Mouse (Mus musculus): ENCODE measurements around the gene Rbfox3. TPM values are rescaled to one million over a fixed set of nuclear protein-coding genes. Genes with fewer than 3 reads are reported as not detected.

Gene Rbfox3
- polyA plus RNA-seq, 1 experiment from 2014 or later = 0.06 TPM

GRCm38 (mm10) chr11:118878605-118879245, 32.7 kb downstream of the Rbfox3 start:
- H3K36me3 ChIP-seq = no peaks in the 10 kb centered on the region
- peaks cover 8% of the 10 kb centered on the region; the same call in 1 of the 2 replicates for H3K4me1 ChIP-seq (replicated peaks)
- no peaks in the 10 kb centered on the region for H3K9me3 ChIP-seq (replicated peaks)
- 86% methylated on average over 13 of the region's 13 CpGs for WGBS
- H3K9ac ChIP-seq = no peak overlapping the region
- H3K27me3 ChIP-seq = peaks cover 9% of the 10 kb centered on the region; the same call in 1 of the 2 replicates
- no peak for ATAC-seq (replicated peaks; ENCODE audit: insufficient number of reproducible peaks, insufficient read depth, low FRiP score, low read depth)
- H3K27ac ChIP-seq = no peak overlapping the region
- no peak overlapping the region for H3K4me3 ChIP-seq
- no peak overlapping the region for H3K4me2 ChIP-seq

- ATAC-seq (replicated peaks; ENCODE audit: insufficient number of reproducible peaks, insufficient read depth, low FRiP score, low read depth) = no peak
- H3K9ac ChIP-seq = no peak overlapping the region
- 61% methylated on average over 5 of the region's 5 CpGs for WGBS
- H3K27me3 ChIP-seq = peaks cover 17% of the 10 kb centered on the region
- no peak overlapping the region for H3K4me2 ChIP-seq
- peaks cover 3% of the 10 kb centered on the region; the same call in 1 of the 2 replicates for H3K4me1 ChIP-seq (replicated peaks)
- no peaks in the 10 kb centered on the region for H3K9me3 ChIP-seq (replicated peaks)
- H3K27ac ChIP-seq = no peak overlapping the region
- H3K36me3 ChIP-seq = no peaks in the 10 kb centered on the region
- H3K4me3 ChIP-seq = no peak overlapping the region
Measured at GRCm38 (mm10) chr11:118875243-118875897, 36.0 kb downstream of the Rbfox3 start.

DNA sequence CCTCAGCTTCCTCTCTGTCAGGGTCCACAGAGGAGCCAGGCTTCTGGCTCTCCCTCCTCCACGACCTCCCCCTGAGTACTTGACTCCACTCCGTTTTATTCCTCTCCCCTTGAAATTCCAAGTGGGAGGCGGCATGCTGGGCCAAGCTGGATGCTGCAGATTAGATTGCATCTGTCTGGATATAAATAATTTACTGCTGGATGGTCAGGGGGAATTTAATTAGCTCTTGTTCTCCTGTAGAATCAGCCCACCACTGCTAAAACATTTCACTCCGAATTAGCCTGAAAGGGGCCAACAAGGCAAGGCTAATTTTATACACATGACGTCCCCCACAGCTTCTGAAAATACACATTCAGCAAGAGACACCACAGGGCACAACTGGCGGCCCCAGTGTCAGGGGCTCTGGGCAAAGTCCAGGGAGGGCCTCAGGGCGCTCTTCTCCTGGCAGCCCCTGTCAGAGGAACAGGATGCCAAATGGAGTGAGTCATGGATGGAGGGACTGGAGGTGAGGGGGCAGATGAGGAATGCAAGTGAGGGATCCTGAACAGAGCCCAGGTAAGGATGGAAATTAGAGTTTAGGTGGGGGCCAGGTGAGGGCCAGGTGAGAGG, 36.8 kb downstream of the Rbfox3 start:
- no peak overlapping the region for H3K4me3 ChIP-seq
- H3K4me1 ChIP-seq (replicated peaks) = peaks cover 3% of the 10 kb centered on the region; the same call in 1 of the 2 replicates
- no peak overlapping the region for H3K9ac ChIP-seq
- WGBS = 29% methylated on average over 7 of the region's 7 CpGs
- H3K36me3 ChIP-seq = no peaks in the 10 kb centered on the region
- ATAC-seq (replicated peaks; ENCODE audit: insufficient number of reproducible peaks, insufficient read depth, low FRiP score, low read depth) = no peak
- H3K9me3 ChIP-seq (replicated peaks) = no peaks in the 10 kb centered on the region
- H3K4me2 ChIP-seq = no peak overlapping the region
- H3K27ac ChIP-seq = no peak overlapping the region
- peaks cover 17% of the 10 kb centered on the region for H3K27me3 ChIP-seq

DNA sequence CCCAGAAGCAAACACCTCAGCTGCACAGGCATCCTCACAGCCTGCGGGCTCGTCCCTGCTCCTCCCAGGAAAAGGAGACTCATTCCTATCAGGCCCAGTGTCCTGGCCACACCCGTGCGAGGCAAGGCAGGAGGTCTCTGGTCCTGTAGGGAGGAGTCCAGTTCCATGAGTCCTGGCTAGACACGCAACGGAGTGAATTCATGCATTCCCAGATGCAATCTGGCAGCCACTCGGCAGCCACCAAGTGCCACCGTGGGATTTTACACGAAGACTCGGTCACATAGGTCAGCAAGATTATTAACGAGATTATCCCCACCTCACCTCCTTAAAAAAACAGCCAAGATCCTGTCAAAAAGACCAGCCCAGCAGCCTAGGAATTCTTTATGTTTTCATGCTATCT, 37.4 kb downstream of the Rbfox3 start:
- no peak for ATAC-seq (replicated peaks; ENCODE audit: insufficient number of reproducible peaks, insufficient read depth, low FRiP score, low read depth)
- no peaks in the 10 kb centered on the region for H3K36me3 ChIP-seq
- H3K9ac ChIP-seq = no peak overlapping the region
- H3K27me3 ChIP-seq = peaks cover 17% of the 10 kb centered on the region
- peaks cover 3% of the 10 kb centered on the region; the same call in 1 of the 2 replicates for H3K4me1 ChIP-seq (replicated peaks)
- WGBS = 57% methylated on average over 11 of the region's 11 CpGs
- H3K9me3 ChIP-seq (replicated peaks) = no peaks in the 10 kb centered on the region
- no peak overlapping the region for H3K4me3 ChIP-seq
- H3K27ac ChIP-seq = no peak overlapping the region
- no peak overlapping the region for H3K4me2 ChIP-seq

DNA sequence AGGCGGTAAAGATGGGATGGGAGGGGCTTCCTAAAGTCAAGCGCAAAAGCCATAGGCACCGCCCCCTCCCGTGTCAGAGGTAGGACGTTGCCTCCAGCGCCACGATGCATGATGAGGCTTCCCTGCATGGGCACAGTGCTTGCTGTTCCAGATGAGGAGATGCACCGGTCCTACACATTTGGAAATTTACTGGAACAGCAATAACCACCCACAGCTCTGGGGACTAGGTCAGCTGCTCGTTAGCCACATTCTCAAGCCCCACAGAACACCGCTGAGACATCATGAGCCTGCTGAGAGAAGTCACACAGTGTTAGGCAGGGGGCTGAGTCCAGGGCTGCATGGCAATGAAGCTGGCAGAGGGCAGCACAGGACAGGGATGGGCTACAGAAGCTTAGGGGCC, 39.9 kb downstream of the Rbfox3 start:
- Histone ChIP-seq H3K9me3 (replicated peaks) (no peaks in the 10 kb centered on the region), H3K27me3 (peaks cover 13% of the 10 kb centered on the region; the same call in 1 of the 2 replicates), H3K4me1 (replicated peaks) (peaks cover 3% of the 10 kb centered on the region; the same call in 1 of the 2 replicates), H3K4me2 (no peak overlapping the region), H3K4me3 (no peak overlapping the region), H3K27ac (no peak overlapping the region), H3K9ac (no peak overlapping the region), H3K36me3 (no peaks in the 10 kb centered on the region)
- 81% methylated on average over 10 of the region's 10 CpGs for WGBS
- ATAC-seq (replicated peaks; ENCODE audit: insufficient number of reproducible peaks, insufficient read depth, low FRiP score, low read depth) = no peak

- Histone ChIP-seq H3K36me3 (no peaks in the 10 kb centered on the region), H3K4me2 (no peak overlapping the region), H3K27me3 (peaks cover 5% of the 10 kb centered on the region; the same call in 1 of the 2 replicates), H3K9ac (no peak overlapping the region), H3K27ac (no peak overlapping the region), H3K4me3 (no peak overlapping the region), H3K9me3 (replicated peaks) (no peaks in the 10 kb centered on the region), H3K4me1 (replicated peaks) (no peaks in the 10 kb centered on the region)
- 77% methylated on average over 3 of the region's 3 CpGs for WGBS
- no peak for ATAC-seq (replicated peaks; ENCODE audit: insufficient number of reproducible peaks, insufficient read depth, low FRiP score, low read depth)
Measured at GRCm38 (mm10) chr11:118863360-118863759, 48.0 kb downstream of the Rbfox3 start.

DNA sequence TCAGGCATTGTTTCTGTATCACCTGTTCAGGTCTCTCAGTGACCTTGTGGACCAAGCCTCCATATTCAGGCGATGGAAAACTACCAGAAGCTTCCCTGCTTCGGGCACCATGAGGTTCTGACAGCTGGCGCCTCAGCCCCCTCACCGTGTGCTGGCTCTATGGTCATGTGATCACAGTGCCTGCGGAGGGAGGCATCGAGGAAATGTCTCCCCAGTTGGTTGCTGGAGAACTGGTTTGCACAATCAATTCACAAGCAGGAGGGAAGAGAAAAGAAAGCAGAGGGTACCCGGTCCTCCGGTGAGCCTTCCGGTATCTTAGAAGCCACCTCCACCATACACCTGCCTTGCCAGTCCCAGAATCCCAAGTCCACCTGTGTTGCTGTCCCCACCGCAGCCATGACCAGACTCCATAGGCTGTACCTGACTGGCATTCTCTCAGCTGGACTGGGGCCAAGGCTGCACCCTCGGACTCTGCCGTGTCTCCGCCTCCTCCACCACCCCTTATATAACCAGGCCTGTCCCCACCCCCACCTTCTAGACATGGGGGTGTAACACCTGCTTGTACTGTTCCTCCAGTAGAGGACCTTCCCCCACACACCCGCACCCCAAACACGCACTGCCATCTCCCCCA, 49.5 kb downstream of the Rbfox3 start:
- Histone ChIP-seq H3K4me1 (replicated peaks) (no peaks in the 10 kb centered on the region), H3K36me3 (no peaks in the 10 kb centered on the region), H3K9me3 (replicated peaks) (no peaks in the 10 kb centered on the region), H3K9ac (no peak overlapping the region), H3K27ac (no peak overlapping the region), H3K27me3 (peaks cover 5% of the 10 kb centered on the region; the same call in 1 of the 2 replicates), H3K4me3 (no peak overlapping the region), H3K4me2 (no peak overlapping the region)
- 85% methylated on average over 15 of the region's 15 CpGs for WGBS
- no peak for ATAC-seq (replicated peaks; ENCODE audit: insufficient number of reproducible peaks, insufficient read depth, low FRiP score, low read depth)

DNA sequence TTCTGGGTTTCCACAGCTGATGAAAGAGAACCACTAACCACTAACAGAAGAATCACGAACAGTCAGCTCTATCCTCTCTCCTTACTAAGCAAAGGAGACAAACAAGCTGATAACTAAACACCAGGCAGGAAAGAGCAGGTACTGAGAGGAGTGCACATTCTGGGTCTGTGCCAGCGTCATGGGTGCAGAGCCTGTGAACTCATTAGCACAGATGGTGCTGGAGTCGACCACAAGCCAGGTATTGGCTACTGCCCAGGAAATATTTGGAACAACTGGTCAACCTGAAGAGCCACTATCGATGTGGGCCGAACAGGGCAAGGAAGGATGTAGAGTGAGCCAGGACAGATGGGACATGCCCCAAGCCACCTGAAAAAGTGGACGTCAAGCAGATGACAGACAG, 50.2 kb downstream of the Rbfox3 start:
- Histone ChIP-seq H3K36me3 (no peaks in the 10 kb centered on the region), H3K9me3 (replicated peaks) (no peaks in the 10 kb centered on the region), H3K4me2 (no peak overlapping the region), H3K9ac (no peak overlapping the region), H3K27ac (no peak overlapping the region), H3K4me1 (replicated peaks) (no peaks in the 10 kb centered on the region), H3K27me3 (peaks cover 5% of the 10 kb centered on the region; the same call in 1 of the 2 replicates), H3K4me3 (no peak overlapping the region)
- no peak for ATAC-seq (replicated peaks; ENCODE audit: insufficient number of reproducible peaks, insufficient read depth, low FRiP score, low read depth)
- WGBS = 82% methylated on average over 6 of the region's 6 CpGs

GRCm38 (mm10) chr11:118860812-118861211, 50.6 kb downstream of the Rbfox3 start:
- Histone ChIP-seq H3K9me3 (replicated peaks) (no peaks in the 10 kb centered on the region), H3K9ac (no peak overlapping the region), H3K27ac (no peak overlapping the region), H3K36me3 (no peaks in the 10 kb centered on the region), H3K4me1 (replicated peaks) (no peaks in the 10 kb centered on the region), H3K4me3 (no peak overlapping the region), H3K27me3 (0 out of 2 replicates have a peak, but pooled peaks cover 3% of the 10 kb centered on the region), H3K4me2 (no peak overlapping the region)
- ATAC-seq (replicated peaks; ENCODE audit: insufficient number of reproducible peaks, insufficient read depth, low FRiP score, low read depth) = no peak
- WGBS = 83% methylated on average over 8 of the region's 8 CpGs

GRCm38 (mm10) chr11:118859839-118860238, 51.6 kb downstream of the Rbfox3 start:
- Histone ChIP-seq H3K27ac (no peak overlapping the region), H3K36me3 (no peaks in the 10 kb centered on the region), H3K27me3 (0 out of 2 replicates have a peak, but pooled peaks cover 3% of the 10 kb centered on the region), H3K4me1 (replicated peaks) (no peaks in the 10 kb centered on the region), H3K9ac (no peak overlapping the region), H3K4me3 (no peak overlapping the region), H3K9me3 (replicated peaks) (no peaks in the 10 kb centered on the region), H3K4me2 (no peak overlapping the region)
- 58% methylated on average over 5 of the region's 5 CpGs for WGBS
- no peak for ATAC-seq (replicated peaks; ENCODE audit: insufficient number of reproducible peaks, insufficient read depth, low FRiP score, low read depth)

GRCm38 (mm10) chr11:118858305-118858704, 53.1 kb downstream of the Rbfox3 start:
- H3K27me3 ChIP-seq = 0 out of 2 replicates have a peak, but pooled peaks cover 5% of the 10 kb centered on the region
- H3K4me2 ChIP-seq = no peak overlapping the region
- H3K4me1 ChIP-seq (replicated peaks) = no peaks in the 10 kb centered on the region
- no peak overlapping the region for H3K9ac ChIP-seq
- no peaks in the 10 kb centered on the region for H3K9me3 ChIP-seq (replicated peaks)
- H3K36me3 ChIP-seq = no peaks in the 10 kb centered on the region
- ATAC-seq (replicated peaks; ENCODE audit: insufficient number of reproducible peaks, insufficient read depth, low FRiP score, low read depth) = no peak
- H3K27ac ChIP-seq = no peak overlapping the region
- no peak overlapping the region for H3K4me3 ChIP-seq
- 72% methylated on average over 11 of the region's 11 CpGs for WGBS
